Mouse (Mus musculus): ENCODE results near the gene Pax2. TPM values are rescaled to one million over a fixed set of nuclear protein-coding genes. Genes with fewer than 3 reads are reported as not detected.

Gene Pax2
- polyA plus RNA-seq, 1 experiment from 2014 or later: 0.09 TPM

- ATAC-seq: no peak
- H3K9ac ChIP-seq (ENCODE audit: low read length): no peak overlapping the region
- H3K9me3 ChIP-seq (replicated peaks; ENCODE audit: control insufficient read depth, low read length): no peaks in the 10 kb centered on the region
- H3K27ac ChIP-seq (ENCODE audit: low read depth, low read length): no peak overlapping the region
- no peaks in the 10 kb centered on the region for H3K36me3 ChIP-seq (ENCODE audit: control insufficient read depth, insufficient read depth, low read length)
- H3K4me1 ChIP-seq (ENCODE audit: control insufficient read depth, insufficient read depth, low read length): peaks cover 3% of the 10 kb centered on the region
- no peak overlapping the region for H3K4me2 ChIP-seq (ENCODE audit: low read length)
- no peak overlapping the region for H3K4me3 ChIP-seq (ENCODE audit: low read depth, low read length)
- H3K27me3 ChIP-seq (replicated peaks; ENCODE audit: control insufficient read depth, insufficient read depth, low read length): 0 out of 2 replicates have a peak, but pooled peaks cover 3% of the 10 kb centered on the region
- 55% methylated on average over 4 of the region's 4 CpGs for WGBS
- peak; percentile 12 for DNase-seq (ENCODE audit: low spot score)
Observed at GRCm38 (mm10) chr19:44791981-44792380, 36.1 kb downstream of the Pax2 start.

- Histone ChIP-seq H3K9me3 (replicated peaks; ENCODE audit: control insufficient read depth, low read length) (no peaks in the 10 kb centered on the region), H3K4me1 (ENCODE audit: control insufficient read depth, insufficient read depth, low read length) (peaks cover 12% of the 10 kb centered on the region), H3K36me3 (ENCODE audit: control insufficient read depth, insufficient read depth, low read length) (no peaks in the 10 kb centered on the region), H3K4me2 (ENCODE audit: low read length) (no peak overlapping the region), H3K27me3 (replicated peaks; ENCODE audit: control insufficient read depth, insufficient read depth, low read length) (no peaks in the 10 kb centered on the region), H3K9ac (ENCODE audit: low read length) (0 out of 2 replicates have a peak overlapping the region, but pooled peaks have one; percentile 29), H3K27ac (ENCODE audit: low read depth, low read length) (peak overlapping the region; percentile 59; the same call in 1 of the 2 replicates), H3K4me3 (ENCODE audit: low read depth, low read length) (no peak overlapping the region)
- ATAC-seq (peak; percentile 48; the same call in 1 of the 2 replicates), DNase-seq (ENCODE audit: low spot score) (peak; percentile 33)
- WGBS: 10% methylated on average over 20 of the region's 21 CpGs
Observed at GRCm38 (mm10) chr19:44797110-44798060, 41.5 kb downstream of the Pax2 start.

- Histone ChIP-seq H3K36me3 (ENCODE audit: control insufficient read depth, insufficient read depth, low read length) (no peaks in the 10 kb centered on the region), H3K27me3 (replicated peaks; ENCODE audit: control insufficient read depth, insufficient read depth, low read length) (no peaks in the 10 kb centered on the region), H3K4me3 (ENCODE audit: low read depth, low read length) (no peak overlapping the region), H3K27ac (ENCODE audit: low read depth, low read length) (no peak overlapping the region), H3K4me1 (ENCODE audit: control insufficient read depth, insufficient read depth, low read length) (peaks cover 16% of the 10 kb centered on the region), H3K9ac (ENCODE audit: low read length) (no peak overlapping the region), H3K4me2 (ENCODE audit: low read length) (no peak overlapping the region), H3K9me3 (replicated peaks; ENCODE audit: control insufficient read depth, low read length) (no peaks in the 10 kb centered on the region)
- no peak for DNase-seq (ENCODE audit: low spot score)
- 93% methylated on average over 6 of the region's 6 CpGs for WGBS
- no peak for ATAC-seq
Observed at GRCm38 (mm10) chr19:44798731-44799130, 42.9 kb downstream of the Pax2 start.

GRCm38 (mm10) chr19:44799156-44799555 is 43.3 kb downstream of the Pax2 start:
- Histone ChIP-seq H3K27ac (ENCODE audit: low read depth, low read length) (no peak overlapping the region), H3K27me3 (replicated peaks; ENCODE audit: control insufficient read depth, insufficient read depth, low read length) (no peaks in the 10 kb centered on the region), H3K9ac (ENCODE audit: low read length) (no peak overlapping the region), H3K36me3 (ENCODE audit: control insufficient read depth, insufficient read depth, low read length) (no peaks in the 10 kb centered on the region), H3K9me3 (replicated peaks; ENCODE audit: control insufficient read depth, low read length) (no peaks in the 10 kb centered on the region), H3K4me3 (ENCODE audit: low read depth, low read length) (no peak overlapping the region), H3K4me2 (ENCODE audit: low read length) (no peak overlapping the region), H3K4me1 (ENCODE audit: control insufficient read depth, insufficient read depth, low read length) (peaks cover 16% of the 10 kb centered on the region)
- DNase-seq (ENCODE audit: low spot score) (no peak), ATAC-seq (no peak)
- 78% methylated on average over 5 of the region's 5 CpGs for WGBS

GRCm38 (mm10) chr19:44800327-44800726 is 44.5 kb downstream of the Pax2 start:
- ATAC-seq (no peak), DNase-seq (ENCODE audit: low spot score) (no peak)
- H3K36me3 ChIP-seq (ENCODE audit: control insufficient read depth, insufficient read depth, low read length): no peaks in the 10 kb centered on the region
- H3K4me2 ChIP-seq (ENCODE audit: low read length): no peak overlapping the region
- WGBS: 75% methylated on average over 6 of the region's 6 CpGs
- H3K4me3 ChIP-seq (ENCODE audit: low read depth, low read length): no peak overlapping the region
- no peak overlapping the region for H3K9ac ChIP-seq (ENCODE audit: low read length)
- no peaks in the 10 kb centered on the region for H3K9me3 ChIP-seq (replicated peaks; ENCODE audit: control insufficient read depth, low read length)
- no peak overlapping the region for H3K27ac ChIP-seq (ENCODE audit: low read depth, low read length)
- H3K27me3 ChIP-seq (replicated peaks; ENCODE audit: control insufficient read depth, insufficient read depth, low read length): no peaks in the 10 kb centered on the region
- peaks cover 16% of the 10 kb centered on the region for H3K4me1 ChIP-seq (ENCODE audit: control insufficient read depth, insufficient read depth, low read length)

GRCm38 (mm10) chr19:44808734-44809133 is 52.9 kb downstream of the Pax2 start:
- no peak overlapping the region for H3K4me3 ChIP-seq (ENCODE audit: low read depth, low read length)
- no peak for ATAC-seq

GRCm38 (mm10) chr19:44812666-44813429 is 57.0 kb downstream of the Pax2 start:
- peaks cover 12% of the 10 kb centered on the region for H3K4me1 ChIP-seq (ENCODE audit: control insufficient read depth, insufficient read depth, low read length)
- H3K27ac ChIP-seq (ENCODE audit: low read depth, low read length): no peak overlapping the region
- H3K9me3 ChIP-seq (replicated peaks; ENCODE audit: control insufficient read depth, low read length): no peaks in the 10 kb centered on the region
- no peaks in the 10 kb centered on the region for H3K27me3 ChIP-seq (replicated peaks; ENCODE audit: control insufficient read depth, insufficient read depth, low read length)
- H3K4me3 ChIP-seq (ENCODE audit: low read depth, low read length): no peak overlapping the region
- 71% methylated on average over 13 of the region's 13 CpGs for WGBS
- no peak for DNase-seq (ENCODE audit: low spot score)
- ATAC-seq: no peak
- no peak overlapping the region for H3K4me2 ChIP-seq (ENCODE audit: low read length)
- H3K9ac ChIP-seq (ENCODE audit: low read length): no peak overlapping the region
- H3K36me3 ChIP-seq (ENCODE audit: control insufficient read depth, insufficient read depth, low read length): no peaks in the 10 kb centered on the region

More at GRCm38 (mm10) chr19:44808734-44809133, 52.9 kb downstream of the Pax2 start:
- H3K4me1 ChIP-seq (ENCODE audit: control insufficient read depth, insufficient read depth, low read length): peaks cover 8% of the 10 kb centered on the region
- no peaks in the 10 kb centered on the region for H3K36me3 ChIP-seq (ENCODE audit: control insufficient read depth, insufficient read depth, low read length)
- H3K9me3 ChIP-seq (replicated peaks; ENCODE audit: control insufficient read depth, low read length): no peaks in the 10 kb centered on the region
- 3% methylated on average over 8 of the region's 8 CpGs for WGBS
- no peak overlapping the region for H3K9ac ChIP-seq (ENCODE audit: low read length)
- DNase-seq (ENCODE audit: low spot score): peak; percentile 8
- H3K27me3 ChIP-seq (replicated peaks; ENCODE audit: control insufficient read depth, insufficient read depth, low read length): no peaks in the 10 kb centered on the region
- no peak overlapping the region for H3K27ac ChIP-seq (ENCODE audit: low read depth, low read length)
- no peak overlapping the region for H3K4me2 ChIP-seq (ENCODE audit: low read length)

- WGBS: 94% methylated on average over 3 of the region's 3 CpGs
- Histone ChIP-seq H3K27ac (ENCODE audit: low read depth, low read length) (no peak overlapping the region), H3K9me3 (replicated peaks; ENCODE audit: control insufficient read depth, low read length) (no peaks in the 10 kb centered on the region), H3K4me3 (ENCODE audit: low read depth, low read length) (no peak overlapping the region), H3K27me3 (replicated peaks; ENCODE audit: control insufficient read depth, insufficient read depth, low read length) (no peaks in the 10 kb centered on the region), H3K36me3 (ENCODE audit: control insufficient read depth, insufficient read depth, low read length) (no peaks in the 10 kb centered on the region), H3K9ac (ENCODE audit: low read length) (no peak overlapping the region), H3K4me2 (ENCODE audit: low read length) (no peak overlapping the region), H3K4me1 (ENCODE audit: control insufficient read depth, insufficient read depth, low read length) (peaks cover 7% of the 10 kb centered on the region)
- ATAC-seq: no peak
- DNase-seq (ENCODE audit: low spot score): no peak
Observed at GRCm38 (mm10) chr19:44815111-44815510, 59.3 kb downstream of the Pax2 start.

Measured in forebrain, embryonic 14.5 days (tissue).